In the genomic region with DNA sequence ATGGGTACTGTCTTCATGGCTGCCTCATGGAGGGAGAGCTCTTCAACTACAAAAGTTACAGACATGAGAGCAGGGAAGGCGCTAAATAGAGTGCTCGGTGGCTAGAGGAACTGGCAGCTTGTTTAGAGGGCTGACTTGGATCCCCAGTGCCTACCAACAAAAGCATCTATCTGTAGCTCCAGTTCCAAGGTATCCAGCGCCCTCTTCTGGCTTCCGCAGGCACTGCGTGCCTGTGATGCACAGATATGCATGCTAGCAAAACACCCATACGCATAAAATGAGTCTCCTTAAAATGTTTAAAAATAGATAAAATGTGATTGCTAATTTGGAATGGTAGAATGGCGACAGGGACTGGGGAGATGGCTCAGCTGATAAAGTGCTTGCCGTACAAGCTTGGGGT, we compare ENCODE assay signal across 10 mouse cellular contexts. TPM values are rescaled to one million over a fixed set of nuclear protein-coding genes. Genes with fewer than 3 reads are reported as not detected.
DNase-seq lines count a peak whose midpoint lies in the region; ATAC-seq and TF ChIP-seq lines count a peak whose summit lies in the region.
"Had no signal": no experiment of that assay in that cellular context is flagged by ENCODE, and none has a peak within 500 bp of the region (broad histone marks: within the 10 kb centered on the region; RNA-seq: fewer than 3 reads in every experiment).

No protein-coding gene starts in this region.

- no peaks in the 10 kb centered on the region for H3K4me1 ChIP-seq in midbrain, embryonic 15.5 days
- H3K4me1 ChIP-seq: midbrain, embryonic 12.5 days had no signal

- ATAC-seq in midbrain, embryonic 15.5 days (replicated peaks) = no peak

- H3K36me3 ChIP-seq in midbrain, embryonic 15.5 days (replicated peaks) = no peaks in the 10 kb centered on the region
- H3K36me3 ChIP-seq: midbrain, embryonic 12.5 days had no signal

- H3K27ac ChIP-seq in layer of hippocampus, adult 2 months = no peak overlapping the region
- no peak overlapping the region for H3K27ac ChIP-seq in midbrain, embryonic 15.5 days
- H3K27ac ChIP-seq: midbrain, embryonic 12.5 days had no signal

- peak; percentile 37 for DNase-seq in cerebellum, adult 11 months
- no peak for DNase-seq in cerebellum, adult 8-10 months
- DNase-seq in layer of hippocampus, adult 2 months (ENCODE audit: low spot score in 2 of 2) = no peak
- DNase-seq in layer of hippocampus, postnatal 25 days (ENCODE audit: extremely low spot score in 1 of 2, low spot score in 1 of 2) = no peak
- peak; percentile 51 for DNase-seq in A20 (ENCODE audit: low read depth, low spot score)
- DNase-seq in induced T-regulatory cell, adult 2 months (ENCODE audit: low read depth) = peak; percentile 61
- DNase-seq in urinary bladder, adult 2 months (ENCODE audit: low spot score) = no peak
- DNase-seq: gastrocnemius, postnatal 36 days had no signal

- no peaks in the 10 kb centered on the region for H3K27me3 ChIP-seq in midbrain, embryonic 15.5 days (replicated peaks)

- no peaks in the 10 kb centered on the region for H3K9me3 ChIP-seq in midbrain, embryonic 15.5 days
- H3K9me3 ChIP-seq: midbrain, embryonic 12.5 days had no signal

- TF ChIP-seq CTCF in layer of hippocampus, adult 2 months (conservative IDR thresholded peaks at IDR 0.05) = peak; percentile 75

- no peak overlapping the region for H3K9ac ChIP-seq in midbrain, embryonic 15.5 days
- H3K9ac ChIP-seq: midbrain, embryonic 12.5 days had no signal

- 61% methylated on average over 8 of the region's 8 CpGs for WGBS in midbrain, embryonic 15.5 days

- no peak overlapping the region for H3K4me2 ChIP-seq in midbrain, embryonic 15.5 days
- H3K4me2 ChIP-seq: midbrain, embryonic 12.5 days had no signal

- no peak overlapping the region for H3K4me3 ChIP-seq in layer of hippocampus, adult 2 months
- H3K4me3 ChIP-seq in midbrain, embryonic 15.5 days = no peak overlapping the region
- H3K4me3 ChIP-seq: midbrain, embryonic 12.5 days had no signal

RNA-seq across cellular contexts. Expression of a gene that starts 5.2 kb away (rescaled TPM):
- 100 to 1,000 TPM in 1 of 2 experiments, 10 to 100 TPM in 1; 95.8 to 102 TPM for total RNA-seq in layer of hippocampus, adult 2 months (2021)
- total RNA-seq in layer of hippocampus, postnatal 25 days (2021) = 10 to 100 TPM; 74.4 to 96.5 TPM
- polyA plus RNA-seq in urinary bladder, adult 2 months (2012; rRNA removed) = 0.07 and 0.13 TPM in 2 replicates
- polyA plus RNA-seq in midbrain, embryonic 15.5 days (2015; fragmentation: Nextera tagmentation; extraction: Ambion mirVana) = 18.4 and 19.6 TPM in 2 replicates
- total RNA-seq: gastrocnemius, postnatal 36 days had no signal

RNA-seq across cellular contexts. Expression of a gene that starts 21.7 kb away (rescaled TPM):
- total RNA-seq in layer of hippocampus, adult 2 months (2021) = 10 to 100 TPM; 10.2 to 10.9 TPM
- total RNA-seq in layer of hippocampus, postnatal 25 days (2021) = 10 to 100 TPM in 1 of 2 experiments, 1 to 10 TPM in 1; 8.3 to 10.6 TPM
- 10.5 and 16.5 TPM in 2 replicates for polyA plus RNA-seq in urinary bladder, adult 2 months (2012; rRNA removed)
- polyA plus RNA-seq in midbrain, embryonic 15.5 days (2015; fragmentation: Nextera tagmentation; extraction: Ambion mirVana) = 10.4 and 11.4 TPM in 2 replicates

RNA-seq across cellular contexts. Expression of a gene that starts 51.2 kb away (rescaled TPM):
- total RNA-seq in layer of hippocampus, adult 2 months (2021) = 10 to 100 TPM; 81.6 to 83.4 TPM
- total RNA-seq in layer of hippocampus, postnatal 25 days (2021) = 100 to 1,000 TPM in 1 of 2 experiments, 10 to 100 TPM in 1; 82.2 to 112 TPM
- 36.8 and 40.3 TPM in 2 replicates for polyA plus RNA-seq in urinary bladder, adult 2 months (2012; rRNA removed)
- polyA plus RNA-seq in midbrain, embryonic 15.5 days (2015; fragmentation: Nextera tagmentation; extraction: Ambion mirVana) = 639 and 647 TPM in 2 replicates

Comparison
In these comparisons a context has a peak if more than half of its experiments do, and no peak if none do; other contexts are left out.
1. DNase-seq: peak in cerebellum, adult 11 months (single experiment), A20 (single experiment) and induced T-regulatory cell, adult 2 months (single experiment); none in cerebellum, adult 8-10 months (single experiment), layer of hippocampus, adult 2 months (0 of 2), layer of hippocampus, postnatal 25 days (0 of 2) and urinary bladder, adult 2 months (single experiment).